Comparison of ENCODE assay signal across 9 mouse cellular contexts in genomic region chr1:75662141-75662990, GRCm38 (mm10).
DNase-seq lines count a peak whose midpoint lies in the region; ATAC-seq and TF ChIP-seq lines count a peak whose summit lies in the region.
"Had no signal": no experiment of that assay in that cellular context is flagged by ENCODE, and none has a peak within 500 bp of the region (broad histone marks: within the 10 kb centered on the region; RNA-seq: fewer than 3 reads in every experiment).

No protein-coding gene starts in this region.

- H3K4me2 ChIP-seq in forebrain, embryonic 16.5 days (ENCODE audit: low read length): no peak overlapping the region
- peak overlapping the region; percentile 50 for H3K4me2 ChIP-seq in heart, embryonic 11.5 days
- no peak overlapping the region for H3K4me2 ChIP-seq in lung, postnatal 0 days (replicated peaks; ENCODE audit: low read depth, low read length)

- 0 out of 2 replicates have a peak, but pooled peaks have one; percentile 7 for TF ChIP-seq EP300 in lung, postnatal 0 days (IDR thresholded peaks at IDR 0.05)

- H3K27me3 ChIP-seq in forebrain, embryonic 10.5 days (ENCODE audit: poor library complexity, severe bottlenecking): peaks cover 71% of the 10 kb centered on the region
- no peaks in the 10 kb centered on the region for H3K27me3 ChIP-seq in forebrain, embryonic 16.5 days (replicated peaks; ENCODE audit: control insufficient read depth, insufficient read depth, low read length)
- no peaks in the 10 kb centered on the region for H3K27me3 ChIP-seq in heart, embryonic 11.5 days (ENCODE audit: control insufficient read depth, insufficient read depth, low read length)
- H3K27me3 ChIP-seq in lung, postnatal 0 days (replicated peaks; ENCODE audit: insufficient read depth, low read length): no peaks in the 10 kb centered on the region

- H3K9me3 ChIP-seq in forebrain, embryonic 10.5 days: peaks cover 15% of the 10 kb centered on the region
- peaks cover 3% of the 10 kb centered on the region; the same call in 1 of the 2 replicates for H3K9me3 ChIP-seq in forebrain, embryonic 16.5 days (ENCODE audit: control insufficient read depth, low read length)
- no peaks in the 10 kb centered on the region for H3K9me3 ChIP-seq in heart, embryonic 11.5 days (replicated peaks; ENCODE audit: control insufficient read depth, low read length)
- H3K9me3 ChIP-seq in lung, postnatal 0 days (ENCODE audit: low read length): no peaks in the 10 kb centered on the region

- no peaks in the 10 kb centered on the region for H3K36me3 ChIP-seq in forebrain, embryonic 10.5 days (replicated peaks)
- H3K36me3 ChIP-seq in forebrain, embryonic 16.5 days (ENCODE audit: control insufficient read depth, insufficient read depth): no peaks in the 10 kb centered on the region
- no peaks in the 10 kb centered on the region for H3K36me3 ChIP-seq in heart, embryonic 11.5 days (ENCODE audit: control insufficient read depth, insufficient read depth, low read length)
- no peaks in the 10 kb centered on the region for H3K36me3 ChIP-seq in lung, postnatal 0 days (ENCODE audit: insufficient read depth, low read length)

- no peak for ATAC-seq in forebrain, embryonic 16.5 days
- no peak for ATAC-seq in heart, embryonic 11.5 days (replicated peaks; ENCODE audit: insufficient number of reproducible peaks, low FRiP score, low TSS enrichment)
- peak; percentile 47 for ATAC-seq in lung, postnatal 0 days
- no peak for ATAC-seq in megakaryocyte, adult 5-6 weeks (ENCODE audit: poor library complexity, severe bottlenecking)

- peak overlapping the region; percentile 30 for H3K4me3 ChIP-seq in forebrain, embryonic 10.5 days
- H3K4me3 ChIP-seq in forebrain, embryonic 16.5 days (replicated peaks; ENCODE audit: low read length): no peak overlapping the region
- no peak overlapping the region; the same call in 1 of the 2 replicates for H3K4me3 ChIP-seq in heart, embryonic 11.5 days (ENCODE audit: low read depth, low read length)
- H3K4me3 ChIP-seq in lung, postnatal 0 days (ENCODE audit: low read depth, low read length): no peak overlapping the region
- H3K4me3 ChIP-seq: myocyte had no signal

- H3K4me1 ChIP-seq in forebrain, embryonic 10.5 days: peaks cover 21% of the 10 kb centered on the region
- peaks cover 4% of the 10 kb centered on the region; the same call in 1 of the 2 replicates for H3K4me1 ChIP-seq in forebrain, embryonic 16.5 days (replicated peaks; ENCODE audit: control insufficient read depth, insufficient read depth, low read length)
- H3K4me1 ChIP-seq in heart, embryonic 11.5 days (ENCODE audit: control insufficient read depth, insufficient read depth, low read length): peaks cover 4% of the 10 kb centered on the region
- H3K4me1 ChIP-seq in lung, postnatal 0 days (ENCODE audit: insufficient read depth, low read depth, low read length): no peaks in the 10 kb centered on the region

- no peak overlapping the region for H3K9ac ChIP-seq in forebrain, embryonic 16.5 days (replicated peaks; ENCODE audit: low read depth, low read length)
- H3K9ac ChIP-seq in heart, embryonic 11.5 days (ENCODE audit: low read depth, low read length): no peak overlapping the region
- H3K9ac ChIP-seq in lung, postnatal 0 days (replicated peaks; ENCODE audit: low read depth): no peak overlapping the region

- H3K27ac ChIP-seq in forebrain, embryonic 10.5 days: peak overlapping the region; percentile 48; the same call in 1 of the 2 replicates
- no peak overlapping the region for H3K27ac ChIP-seq in forebrain, embryonic 16.5 days (ENCODE audit: low read length)
- no peak overlapping the region for H3K27ac ChIP-seq in heart, embryonic 11.5 days (ENCODE audit: low read depth, low read length)
- H3K27ac ChIP-seq in lung, postnatal 0 days (ENCODE audit: low read length): no peak overlapping the region

- WGBS in forebrain, embryonic 10.5 days: 12% methylated on average over 17 of the region's 17 CpGs
- WGBS in forebrain, embryonic 16.5 days: 15% methylated on average over 17 of the region's 17 CpGs
- WGBS in heart, embryonic 11.5 days (ENCODE audit: insufficient replicate concordance): 16% methylated on average over 17 of the region's 17 CpGs
- WGBS in lung, postnatal 0 days: 13% methylated on average over 17 of the region's 17 CpGs

- peak; percentile 55 for DNase-seq in forebrain, embryonic 10.5 days (ENCODE audit: extremely low spot score, low spot score)
- DNase-seq in ZHBTc4 (ENCODE audit: low read depth, low spot score): peak; percentile 80
- peak; percentile 56 for DNase-seq in lung, postnatal 0 days (ENCODE audit: low spot score)
- DNase-seq in T-cell, adult 2 months (ENCODE audit: low spot score): no peak
- no peak for DNase-seq in left cerebral cortex, postnatal 25 days (ENCODE audit: low spot score in 2 of 2)

- no peak for TF ChIP-seq CTCF in lung, postnatal 0 days (IDR thresholded peaks at IDR 0.05)

- intact Hi-C loops in left cerebral cortex, postnatal 25 days (cut with DNase I): no loop called here

Comparison
In these comparisons a context has a peak if more than half of its experiments do, and no peak if none do; other contexts are left out.
1. DNase-seq: peak in forebrain, embryonic 10.5 days (single experiment), ZHBTc4 (single experiment) and lung, postnatal 0 days (single experiment); none in T-cell, adult 2 months (single experiment) and left cerebral cortex, postnatal 25 days (0 of 2).